Mouse (Mus musculus): ENCODE results near the gene Zbtb18. TPM values are rescaled to one million over a fixed set of nuclear protein-coding genes. Genes with fewer than 3 reads are reported as not detected.

Gene Zbtb18
- 4.6 and 5.1 TPM in 2 replicates for polyA plus RNA-seq (2012; rRNA removed)

DNA sequence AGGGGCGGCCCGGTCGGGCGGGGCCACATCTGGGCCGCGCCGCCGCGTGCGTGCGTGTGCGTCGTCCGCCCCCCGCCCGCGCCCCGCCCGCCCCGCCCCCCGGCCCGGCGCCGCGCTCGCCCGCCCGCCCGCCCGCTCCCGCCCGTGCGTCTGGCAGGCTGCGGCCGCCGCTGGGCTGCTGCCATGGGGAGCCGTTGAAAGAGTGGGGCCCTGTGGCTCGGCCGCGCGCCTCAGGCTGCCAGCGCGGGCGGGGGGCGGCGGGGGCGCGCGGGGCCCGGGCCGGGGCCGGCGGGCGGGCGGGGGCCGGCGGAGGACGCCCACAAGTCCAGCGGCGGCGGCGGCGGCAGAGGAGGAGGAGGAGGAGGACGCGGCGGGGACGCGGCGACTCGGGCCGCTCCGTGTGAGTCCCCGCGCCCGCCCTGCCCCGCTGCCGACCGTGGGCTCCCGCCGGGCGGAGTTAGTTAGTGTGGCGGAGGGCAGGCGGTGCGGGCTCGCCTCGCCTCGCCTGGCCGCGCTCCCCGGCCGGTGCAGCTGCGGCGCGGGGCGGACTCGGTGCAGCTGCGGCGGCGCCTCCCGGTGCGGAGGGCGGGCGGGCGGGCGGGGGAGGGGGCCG, at the start of gene Zbtb18:
Zbtb18 (plus strand) TSS at position 156 of the 613 bp plus-strand sequence.

Other genes starting within 250 kb of the Zbtb18 start
- gene Akt3, start 184.1 kb upstream of the Zbtb18 start, polyA plus RNA-seq (2012; rRNA removed): 1.0 and 1.1 TPM in 2 replicates

Measured in liver, embryonic 18 days (tissue).